Comparison of ENCODE assay signal across 26 mouse cellular contexts in genomic region chr9:60203141-60203540, GRCm38 (mm10).
DNase-seq lines count a peak whose midpoint lies in the region; ATAC-seq lines count a peak whose summit lies in the region.
"Had no signal": no experiment of that assay in that cellular context is flagged by ENCODE, and none has a peak within 500 bp of the region (broad histone marks: within the 10 kb centered on the region; RNA-seq: fewer than 3 reads in every experiment).

No protein-coding gene starts in this region.

- H3K27me3 ChIP-seq in heart, embryonic 12.5 days (replicated peaks): no peaks in the 10 kb centered on the region
- no peaks in the 10 kb centered on the region for H3K27me3 ChIP-seq in heart, embryonic 10.5 days (ENCODE audit: insufficient read depth, poor library complexity, severe bottlenecking)
- H3K27me3 ChIP-seq: CH12.LX; embryonic facial prominence, embryonic 12.5 days; embryonic facial prominence, embryonic 15.5 days; hindbrain, embryonic 12.5 days; hindbrain, embryonic 15.5 days; Patski had no signal

- DNase-seq in heart, adult 11 months: peak; percentile 91
- DNase-seq in heart, adult 9 months (ENCODE audit: low spot score in 2 of 2): peak; percentile 34 to 36
- no peak for DNase-seq in heart, embryonic 10.5 days (ENCODE audit: low spot score)
- DNase-seq in urinary bladder, postnatal 14 days (ENCODE audit: low spot score): peak; percentile 26
- no peak for DNase-seq in urinary bladder, postnatal 4 days (ENCODE audit: low spot score in 2 of 2)
- DNase-seq in heart, postnatal 4 days: peak; percentile 17
- no peak for DNase-seq in kidney, postnatal 25 days
- DNase-seq: adrenal gland, postnatal 10 days; adrenal gland, postnatal 36 days; B cell, adult 2 months; cerebellum, adult 18-20 months; cerebellum, adult 9-10 months; cerebellum, postnatal 14 days; forebrain, postnatal 0 days; gastrocnemius, postnatal 25 days; kidney, adult 2 months had no signal

- no peak overlapping the region for H3K9ac ChIP-seq in heart, embryonic 12.5 days
- H3K9ac ChIP-seq: embryonic facial prominence, embryonic 12.5 days; embryonic facial prominence, embryonic 15.5 days; forebrain, postnatal 0 days; hindbrain, embryonic 12.5 days; hindbrain, embryonic 15.5 days had no signal

- H3K27ac ChIP-seq in heart, embryonic 12.5 days (ENCODE audit: poor library complexity, severe bottlenecking): no peak overlapping the region
- no peak overlapping the region for H3K27ac ChIP-seq in heart, embryonic 10.5 days
- H3K27ac ChIP-seq: embryonic facial prominence, embryonic 12.5 days; hindbrain, embryonic 12.5 days; hindbrain, embryonic 15.5 days had no signal

- H3K4me2 ChIP-seq in heart, embryonic 12.5 days: no peak overlapping the region
- H3K4me2 ChIP-seq: embryonic facial prominence, embryonic 12.5 days; embryonic facial prominence, embryonic 15.5 days; hindbrain, embryonic 12.5 days; hindbrain, embryonic 15.5 days had no signal

- no peaks in the 10 kb centered on the region for H3K36me3 ChIP-seq in heart, embryonic 12.5 days
- H3K36me3 ChIP-seq in heart, embryonic 10.5 days: no peaks in the 10 kb centered on the region
- H3K36me3 ChIP-seq: embryonic facial prominence, embryonic 12.5 days; embryonic facial prominence, embryonic 15.5 days; G1E; hindbrain, embryonic 12.5 days; hindbrain, embryonic 15.5 days had no signal

- no peak overlapping the region for H3K4me3 ChIP-seq in heart, embryonic 12.5 days
- H3K4me3 ChIP-seq in heart, embryonic 10.5 days: no peak overlapping the region
- H3K4me3 ChIP-seq: embryonic facial prominence, embryonic 12.5 days; embryonic facial prominence, embryonic 15.5 days; hindbrain, embryonic 12.5 days; hindbrain, embryonic 15.5 days had no signal

- 0 out of 2 replicates have a peak, but pooled peaks cover 4% of the 10 kb centered on the region for H3K9me3 ChIP-seq in heart, embryonic 12.5 days (replicated peaks)
- no peaks in the 10 kb centered on the region for H3K9me3 ChIP-seq in heart, embryonic 10.5 days
- H3K9me3 ChIP-seq: embryonic facial prominence, embryonic 12.5 days; embryonic facial prominence, embryonic 15.5 days; G1E; hindbrain, embryonic 12.5 days; hindbrain, embryonic 15.5 days had no signal

- 69% methylated on average over 7 of the region's 7 CpGs for WGBS in heart, embryonic 12.5 days
- WGBS in heart, embryonic 10.5 days: 72% methylated on average over 7 of the region's 7 CpGs

- H3K4me1 ChIP-seq in heart, embryonic 12.5 days (replicated peaks): no peaks in the 10 kb centered on the region
- H3K4me1 ChIP-seq in heart, embryonic 10.5 days: no peaks in the 10 kb centered on the region; the same call in 1 of the 2 replicates
- H3K4me1 ChIP-seq: hindbrain, embryonic 12.5 days; hindbrain, embryonic 15.5 days had no signal

- no peak for ATAC-seq in heart, embryonic 12.5 days (ENCODE audit: insufficient number of reproducible peaks, low FRiP score)
- ATAC-seq: forebrain, embryonic 14.5 days; forebrain, postnatal 0 days; intestine, postnatal 0 days; Patski had no signal

Comparison
In these comparisons a context has a peak if more than half of its experiments do, and no peak if none do; other contexts are left out.
1. DNase-seq: peak in heart, adult 11 months (single experiment), heart, adult 9 months (2 of 2), urinary bladder, postnatal 14 days (single experiment) and heart, postnatal 4 days (single experiment); none in heart, embryonic 10.5 days (single experiment), urinary bladder, postnatal 4 days (0 of 2) and kidney, postnatal 25 days (0 of 2).